Mouse (Mus musculus) right cerebral cortex, adult 18-20 months (tissue): ENCODE results near the gene Poldip3.

Experiments used
- DNase-seq: peaks from one replicate; pipeline ENCODE4 v3.0.0; 2022; ENCODE audit warnings: mixed read lengths

The Poldip3 gene

GRCm38 (mm10) chr15:83083530-83083929 is 65.7 kb downstream of the Poldip3 start:
- DNase-seq = peak; percentile 30
